Mouse (Mus musculus) myocyte (in vitro differentiated cells): ENCODE results near the gene Slc9a9. TPM values are rescaled to one million over a fixed set of nuclear protein-coding genes. Genes with fewer than 3 reads are reported as not detected.

Experiments used
- H3K27me3 ChIP-seq: one replicate; pipeline ENCODE4 v1.6.1; 2011; ENCODE audit not compliant: control insufficient read depth, insufficient read depth, insufficient read length
- H3K36me3 ChIP-seq: one replicate; pipeline ENCODE4 v1.6.1; 2011; ENCODE audit not compliant: control insufficient read depth, insufficient read depth
- H3K4me2 ChIP-seq: one replicate; pipeline ENCODE4 v1.6.1; 2011; ENCODE audit warnings: low read depth, control low read depth
- H3K4me3 ChIP-seq: one replicate; pipeline ENCODE4 v1.5.1; 2011; ENCODE audit warnings: mild to moderate bottlenecking, control low read depth, moderate library complexity
- H3K79me2 ChIP-seq: one replicate; pipeline ENCODE4 v1.6.1; 2011; ENCODE audit not compliant: control insufficient read depth, insufficient read depth
- H3ac ChIP-seq: one replicate; pipeline ENCODE4 v1.6.1; 2011; ENCODE audit not compliant: control insufficient read depth, insufficient read length
- CEBPB ChIP-seq: IDR thresholded peaks from 2 replicates; pipeline ENCODE4 v1.6.1; 2011; ENCODE audit warnings: mild to moderate bottlenecking, moderate library complexity; ENCODE audit not compliant: poor library complexity, insufficient read depth, severe bottlenecking
- E2F4 ChIP-seq: IDR thresholded peaks from one replicate; pipeline ENCODE4 v1.6.1; 2011; ENCODE audit warnings: mild to moderate bottlenecking, control low read depth, moderate library complexity; ENCODE audit not compliant: insufficient read depth
- MAX ChIP-seq: IDR thresholded peaks from one replicate; pipeline ENCODE4 v1.6.1; 2011; ENCODE audit warnings: low read depth, mild to moderate bottlenecking, control low read depth
- MYOD1 ChIP-seq, 3 experiments: IDR thresholded peaks; one replicate each; pipeline ENCODE4 v1.6.1; 2011; ENCODE audit warnings: control low read depth in 2 of 3, low read depth in 2 of 3, mild to moderate bottlenecking in 2 of 3, moderate library complexity in 1 of 3; ENCODE audit not compliant: insufficient read length in 2 of 3, control insufficient read depth in 1 of 3
- MYOG ChIP-seq, 3 experiments: IDR thresholded peaks; one replicate each; pipeline ENCODE4 v1.6.1; 2011; ENCODE audit warnings: control low read depth in 2 of 3, low read depth in 2 of 3, mild to moderate bottlenecking in 2 of 3; ENCODE audit not compliant: insufficient read length in 2 of 3, control insufficient read depth in 1 of 3, insufficient read depth in 1 of 3
- POLR2A ChIP-seq: IDR thresholded peaks from one replicate; pipeline ENCODE4 v1.6.1; 2011; ENCODE audit warnings: low read depth, mild to moderate bottlenecking, control low read depth, moderate library complexity; ENCODE audit not compliant: insufficient read length
- POLR2AphosphoS2 ChIP-seq: IDR thresholded peaks from one replicate; pipeline ENCODE4 v1.6.1; 2011; ENCODE audit warnings: low read depth, control low read depth; ENCODE audit not compliant: insufficient read length
- REST ChIP-seq: IDR thresholded peaks from one replicate; pipeline ENCODE4 v1.6.1; 2011; ENCODE audit warnings: mild to moderate bottlenecking, control low read depth, moderate library complexity; ENCODE audit not compliant: insufficient read depth, insufficient read length
- SRF ChIP-seq: IDR thresholded peaks from one replicate; pipeline ENCODE4 v1.6.1; 2011; ENCODE audit warnings: low read depth; ENCODE audit not compliant: control insufficient read depth, insufficient read length
- TCF12 ChIP-seq: IDR thresholded peaks from one replicate; pipeline ENCODE4 v1.6.1; 2011; ENCODE audit warnings: mild to moderate bottlenecking, control low read depth; ENCODE audit not compliant: poor library complexity, insufficient read depth, severe bottlenecking
- TCF3 ChIP-seq: IDR thresholded peaks from one replicate; pipeline ENCODE4 v1.6.1; 2011; ENCODE audit warnings: low read depth, control low read depth; ENCODE audit not compliant: insufficient read length
- USF1 ChIP-seq: IDR thresholded peaks from one replicate; pipeline ENCODE4 v1.6.1; 2011; ENCODE audit warnings: low read depth, mild to moderate bottlenecking, control low read depth, moderate library complexity
- polyA plus RNA-seq: library from polyadenylated mRNA; unstranded; fragments of >200 nt; fragmentation: generic; extraction: Trizol; gene quantifications from one replicate; pipeline ENCODE4 v1.2.1, GENCODE M21; 2012; ENCODE audit warnings: missing spikeins

Gene Slc9a9
- polyA plus RNA-seq, 1 experiment = 21.5 TPM

DNA sequence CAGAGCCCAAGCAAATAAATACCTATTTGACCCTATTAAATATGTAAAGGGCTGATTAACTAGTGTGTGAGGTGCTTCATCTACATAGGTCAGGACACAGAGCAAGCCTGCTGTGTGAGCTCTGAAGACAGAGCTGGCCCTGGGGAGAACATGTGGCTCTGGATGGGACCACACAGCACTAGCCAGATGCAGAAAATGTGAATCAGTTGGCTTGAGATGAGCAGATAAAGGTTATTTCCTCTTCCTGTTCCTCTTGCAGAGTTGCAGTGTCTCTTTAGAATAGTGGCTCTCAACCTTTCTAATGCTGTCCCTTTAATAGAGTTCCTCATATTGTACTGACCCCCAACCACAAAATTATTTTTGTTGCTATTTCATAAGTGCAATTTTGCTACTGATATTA lies 234.5 kb downstream of the Slc9a9 start:
- Histone ChIP-seq H3K4me2 (no peak overlapping the region), H3K79me2 (no peaks in the 10 kb centered on the region), H3K4me3 (no peak overlapping the region), H3K27me3 (no peaks in the 10 kb centered on the region), H3ac (no peak overlapping the region), H3K36me3 (no peaks in the 10 kb centered on the region)
- TF ChIP-seq POLR2AphosphoS2 = no peak
- TF ChIP-seq REST = no peak
- no peak for TF ChIP-seq MAX
- no peak for TF ChIP-seq CEBPB
- TF ChIP-seq MYOD1 (IDR thresholded peaks at IDR 0.05; ENCODE audit: control insufficient read depth in 1 of 3, insufficient read length in 2 of 3, low read depth in 2 of 3) = no peak
- no peak for TF ChIP-seq POLR2A
- no peak for TF ChIP-seq TCF12
- TF ChIP-seq SRF = no peak
- TF ChIP-seq USF1 = no peak
- TF ChIP-seq E2F4 = no peak
- TF ChIP-seq MYOG (IDR thresholded peaks at IDR 0.05; ENCODE audit: control insufficient read depth in 1 of 3, insufficient read depth in 1 of 3, insufficient read length in 2 of 3, low read depth in 2 of 3) = no peak
- TF ChIP-seq TCF3 = no peak

DNA sequence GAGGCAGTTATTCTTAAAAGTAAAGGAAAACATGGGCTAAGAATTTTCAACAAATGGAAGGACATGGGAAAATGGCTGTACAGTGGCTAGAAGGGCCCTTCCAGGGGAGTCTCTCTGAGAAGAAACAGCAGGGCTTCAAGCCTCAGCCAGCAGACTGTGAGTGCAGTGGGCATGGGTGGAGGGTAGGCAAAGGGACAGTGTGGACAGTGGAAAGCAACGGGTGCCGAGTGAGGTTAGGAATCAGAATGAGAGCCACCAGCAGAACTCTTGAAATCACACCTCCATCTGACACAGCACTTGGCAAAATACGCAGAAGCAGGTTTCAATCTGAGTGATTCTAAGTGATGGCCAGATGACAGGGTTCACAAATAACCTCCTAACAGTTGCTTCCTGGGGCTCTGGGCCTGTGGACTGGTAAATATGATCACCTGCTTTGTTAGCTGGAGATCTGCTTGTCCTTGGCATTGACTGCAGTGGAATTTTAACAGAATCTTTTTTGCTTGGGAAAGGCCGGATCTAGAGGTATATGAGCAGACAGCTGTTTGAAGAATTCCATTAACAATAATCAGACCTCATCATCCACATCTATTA lies 237.4 kb downstream of the Slc9a9 start:
- TF ChIP-seq USF1 (no peak), MYOD1 (IDR thresholded peaks at IDR 0.05; ENCODE audit: control insufficient read depth in 1 of 3, insufficient read length in 2 of 3, low read depth in 2 of 3) (no peak), TCF12 (no peak), SRF (no peak), E2F4 (no peak), MYOG (IDR thresholded peaks at IDR 0.05; ENCODE audit: control insufficient read depth in 1 of 3, insufficient read depth in 1 of 3, insufficient read length in 2 of 3, low read depth in 2 of 3) (no peak), MAX (no peak), REST (no peak), TCF3 (no peak), CEBPB (no peak), POLR2A (no peak)
- H3K4me2 ChIP-seq = no peak overlapping the region
- H3K27me3 ChIP-seq = no peaks in the 10 kb centered on the region
- H3ac ChIP-seq = no peak overlapping the region
- no peaks in the 10 kb centered on the region for H3K36me3 ChIP-seq
- no peaks in the 10 kb centered on the region for H3K79me2 ChIP-seq
- H3K4me3 ChIP-seq = no peak overlapping the region

DNA sequence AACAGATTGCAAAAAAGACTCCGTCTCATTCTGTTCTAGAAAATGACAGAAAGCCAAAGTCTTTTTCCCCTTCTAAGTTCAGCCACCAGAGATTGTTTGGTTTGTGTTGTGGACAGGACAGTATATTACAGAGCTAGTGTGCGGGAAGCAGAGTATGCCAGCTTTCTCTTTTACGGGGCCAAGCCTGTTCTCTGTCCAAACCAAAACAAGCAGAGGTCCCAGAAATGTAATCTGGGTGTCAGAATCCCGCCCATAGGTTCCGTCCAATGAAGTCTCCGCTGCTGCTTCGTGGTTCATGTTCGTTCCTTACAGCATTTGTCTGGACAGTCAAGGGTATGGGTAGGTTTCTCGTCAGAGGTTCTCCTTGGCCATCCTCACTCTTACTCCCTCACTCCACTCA lies 242.4 kb downstream of the Slc9a9 start:
- H3ac ChIP-seq = no peak overlapping the region
- TF ChIP-seq CEBPB = no peak
- TF ChIP-seq E2F4 = no peak
- TF ChIP-seq MYOD1 (IDR thresholded peaks at IDR 0.05; ENCODE audit: control insufficient read depth in 1 of 3, insufficient read length in 2 of 3, low read depth in 2 of 3) = no peak
- TF ChIP-seq TCF3 = no peak
- TF ChIP-seq POLR2A = no peak
- no peak for TF ChIP-seq POLR2AphosphoS2
- no peak for TF ChIP-seq TCF12
- no peak for TF ChIP-seq REST
- TF ChIP-seq MAX = no peak
- TF ChIP-seq MYOG (IDR thresholded peaks at IDR 0.05; ENCODE audit: control insufficient read depth in 1 of 3, insufficient read depth in 1 of 3, insufficient read length in 2 of 3, low read depth in 2 of 3) = no peak
- TF ChIP-seq SRF = no peak
- TF ChIP-seq USF1 = no peak
- H3K4me2 ChIP-seq = no peak overlapping the region
- no peaks in the 10 kb centered on the region for H3K36me3 ChIP-seq
- H3K27me3 ChIP-seq = no peaks in the 10 kb centered on the region
- no peak overlapping the region for H3K4me3 ChIP-seq
- no peaks in the 10 kb centered on the region for H3K79me2 ChIP-seq

DNA sequence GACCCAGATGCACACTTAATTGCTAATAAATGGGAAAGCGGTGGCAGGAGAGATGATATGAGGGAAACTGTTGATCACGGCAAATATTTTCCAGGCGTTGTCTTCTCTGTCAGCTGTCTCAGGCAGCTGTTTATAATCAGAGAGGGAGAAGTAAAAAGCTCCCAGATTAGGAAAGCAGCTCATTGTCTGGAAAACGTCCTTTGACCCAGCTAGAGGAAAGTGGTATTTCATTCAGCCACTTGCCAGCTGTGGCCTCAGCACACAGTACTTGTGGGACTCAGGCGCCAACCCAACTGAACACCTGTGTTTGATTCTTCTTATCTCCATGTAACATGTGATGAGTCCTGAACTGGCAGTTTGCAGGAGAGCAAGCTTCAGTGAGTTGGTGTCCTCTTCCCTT lies 252.4 kb downstream of the Slc9a9 start:
- Histone ChIP-seq H3K36me3 (no peaks in the 10 kb centered on the region), H3K4me3 (no peak overlapping the region), H3ac (no peak overlapping the region), H3K79me2 (no peaks in the 10 kb centered on the region), H3K4me2 (no peak overlapping the region), H3K27me3 (no peaks in the 10 kb centered on the region)
- no peak for TF ChIP-seq TCF3
- peak in 1 of 3 experiments; percentile 26 for TF ChIP-seq MYOD1 (IDR thresholded peaks at IDR 0.05; ENCODE audit: control insufficient read depth in 1 of 3, insufficient read length in 2 of 3, low read depth in 2 of 3)
- no peak for TF ChIP-seq POLR2A
- no peak for TF ChIP-seq REST
- TF ChIP-seq SRF = no peak
- TF ChIP-seq E2F4 = no peak
- TF ChIP-seq POLR2AphosphoS2 = no peak
- no peak for TF ChIP-seq MAX
- peak in 1 of 3 experiments; percentile 21 for TF ChIP-seq MYOG (IDR thresholded peaks at IDR 0.05; ENCODE audit: control insufficient read depth in 1 of 3, insufficient read depth in 1 of 3, insufficient read length in 2 of 3, low read depth in 2 of 3)
- no peak for TF ChIP-seq USF1
- TF ChIP-seq TCF12 = no peak
- no peak for TF ChIP-seq CEBPB

DNA sequence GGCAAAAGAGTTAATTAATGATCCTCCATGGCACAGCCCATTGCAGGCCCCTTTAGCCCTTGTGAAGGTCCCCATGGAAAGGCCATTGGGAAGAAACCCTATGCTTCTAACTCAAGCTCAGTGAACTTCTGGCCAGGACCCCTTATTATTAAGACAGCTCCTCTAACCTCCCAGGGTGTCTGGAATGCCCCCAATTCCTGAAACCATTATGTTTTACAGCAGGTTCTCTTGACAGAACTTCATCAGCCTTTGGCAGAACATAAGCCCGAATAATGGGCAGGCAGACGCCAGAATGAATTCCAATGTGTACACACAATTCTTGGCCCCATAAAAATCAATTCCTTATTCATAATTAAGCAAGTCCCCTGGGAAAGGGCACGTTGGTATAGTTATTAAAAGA lies 256.1 kb downstream of the Slc9a9 start:
- Histone ChIP-seq H3K36me3 (peaks cover 11% of the 10 kb centered on the region), H3K79me2 (no peaks in the 10 kb centered on the region), H3K4me3 (no peak overlapping the region), H3K4me2 (no peak overlapping the region), H3ac (no peak overlapping the region), H3K27me3 (no peaks in the 10 kb centered on the region)
- TF ChIP-seq USF1 = no peak
- no peak for TF ChIP-seq POLR2A
- TF ChIP-seq MYOD1 (IDR thresholded peaks at IDR 0.05; ENCODE audit: control insufficient read depth in 1 of 3, insufficient read length in 2 of 3, low read depth in 2 of 3) = no peak
- no peak for TF ChIP-seq TCF3
- TF ChIP-seq MAX = no peak
- TF ChIP-seq CEBPB = no peak
- TF ChIP-seq SRF = no peak
